Mouse (Mus musculus) olfactory bulb, adult 2 months (tissue): ENCODE measurements around the gene Rxfp4. TPM values are rescaled to one million over a fixed set of nuclear protein-coding genes. Genes with fewer than 3 reads are reported as not detected.

ENCODE experiments used
- H3K27ac ChIP-seq: fragments of 200-500 bp; 2 replicates; pipeline ENCODE4 v1.5.1; 2012; ENCODE audit warnings: low read depth, low read length; ENCODE audit not compliant: insufficient read depth
- H3K4me1 ChIP-seq: fragments of 200-500 bp; 2 replicates; pipeline ENCODE4 v1.6.1; 2012; ENCODE audit warnings: low read length; ENCODE audit not compliant: control insufficient read depth, insufficient read depth
- H3K4me3 ChIP-seq: fragments of 200-500 bp; 2 replicates; pipeline ENCODE4 v1.5.1; 2012; ENCODE audit warnings: mild to moderate bottlenecking, low read depth, low read length, moderate library complexity; ENCODE audit not compliant: insufficient read depth
- CTCF ChIP-seq: fragments of 200-500 bp; IDR thresholded peaks from 2 replicates; pipeline ENCODE4 v1.5.1; 2012; ENCODE audit warnings: low read depth, mild to moderate bottlenecking, low read length, moderate library complexity; ENCODE audit not compliant: insufficient read depth
- POLR2A ChIP-seq: fragments of 200-500 bp; IDR thresholded peaks from 2 replicates; pipeline ENCODE4 v1.6.1; 2012; ENCODE audit warnings: mild to moderate bottlenecking, low read depth, low read length, moderate library complexity; ENCODE audit not compliant: insufficient read depth
- WGBS: fragments of 180-500 bp; shearing (Covaris S2); methylation state at CpG from one replicate; pipeline ENCODE4 v1.1.7; 2018; 5-methylcytosine and 5-hydroxymethylcytosine counted together
- polyA plus RNA-seq: library from polyadenylated mRNA; stranded (reverse); fragments of >200 nt; gene quantifications from 2 replicates; pipeline ENCODE4 v1.2.4, GENCODE M21; 2012; ENCODE audit warnings: low replicate concordance; ENCODE audit not compliant: missing spikeins, insufficient read depth, insufficient read length

Rxfp4 gene
- not detected in 2 replicates for polyA plus RNA-seq

- TF ChIP-seq POLR2A (no peak), CTCF (no peak)
- Histone ChIP-seq H3K27ac (no peak within 1 kb of the TSS), H3K4me1 (peaks cover 13% of the 10 kb centered on the region), H3K4me3 (no peak within 1 kb of the TSS)
- WGBS: 84% methylated on average over 17 of the region's 17 CpGs
Observed at GRCm38 (mm10) chr3:88652846-88653515, at the start of gene Rxfp4. TSS of gene Rxfp4 (minus strand) at chr3:88653142.

- WGBS: 78% methylated on average over 3 of the region's 3 CpGs
Observed at GRCm38 (mm10) chr3:88701222-88701621, 48.3 kb upstream of the Rxfp4 start.

GRCm38 (mm10) chr3:88700247-88700646 lies 47.3 kb upstream of the Rxfp4 start:
- H3K4me3 ChIP-seq: no peak overlapping the region
- WGBS: 72% methylated on average over 3 of the region's 3 CpGs
- H3K27ac ChIP-seq: no peak overlapping the region
- no peaks in the 10 kb centered on the region for H3K4me1 ChIP-seq
- TF ChIP-seq CTCF (no peak), POLR2A (no peak)

More at GRCm38 (mm10) chr3:88701222-88701621, 48.3 kb upstream of the Rxfp4 start:
- Histone ChIP-seq H3K4me1 (no peaks in the 10 kb centered on the region), H3K4me3 (no peak overlapping the region), H3K27ac (no peak overlapping the region)
- no peak for TF ChIP-seq POLR2A
- no peak for TF ChIP-seq CTCF

- H3K4me3 ChIP-seq: no peak overlapping the region
- 93% methylated on average over 6 of the region's 6 CpGs for WGBS
- no peaks in the 10 kb centered on the region for H3K4me1 ChIP-seq
- H3K27ac ChIP-seq: no peak overlapping the region
- no peak for TF ChIP-seq CTCF
- no peak for TF ChIP-seq POLR2A
Observed at GRCm38 (mm10) chr3:88698834-88699233, 45.9 kb upstream of the Rxfp4 start.

DNA sequence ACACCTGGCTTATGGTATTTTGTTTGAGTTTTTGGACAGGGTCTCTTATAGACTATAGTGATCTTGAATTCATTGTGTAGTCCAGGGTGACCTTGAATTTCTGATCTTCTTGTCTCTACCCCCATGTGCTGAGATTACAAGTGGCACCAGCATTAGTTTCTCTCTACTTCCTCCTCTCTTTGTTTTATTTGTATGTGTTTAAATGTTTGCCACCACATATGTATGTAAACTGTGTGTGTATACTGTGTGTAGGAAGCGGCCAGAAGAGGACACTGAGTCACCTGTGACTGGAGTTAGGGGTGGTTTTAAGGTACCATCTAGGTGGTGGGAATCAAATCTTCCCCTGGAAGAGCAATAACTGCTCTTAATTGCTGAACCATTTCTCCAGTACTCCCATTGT lies 45.1 kb upstream of the Rxfp4 start:
- WGBS: 93% methylated on average over 1 of the region's 1 CpGs

DNA sequence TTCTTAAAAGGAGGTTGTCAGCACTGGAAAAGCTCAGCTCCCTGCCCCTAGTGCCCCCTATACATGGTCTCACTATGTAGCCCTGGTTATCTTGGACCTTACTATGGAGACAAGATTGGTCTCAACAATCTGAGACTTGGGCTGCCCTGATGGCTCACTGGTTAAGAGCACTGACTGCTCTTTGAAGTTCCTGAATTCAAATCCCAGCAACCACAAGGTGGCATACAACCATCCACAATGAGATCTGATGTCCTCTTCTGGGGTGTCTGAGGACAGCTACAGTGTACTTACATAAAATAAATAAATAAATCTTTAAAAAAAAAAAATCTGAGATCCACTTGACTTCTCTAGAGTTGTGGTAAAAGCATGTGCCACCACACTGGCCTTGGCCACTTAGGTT lies 42.6 kb upstream of the Rxfp4 start:
- no peaks in the 10 kb centered on the region for H3K4me1 ChIP-seq
- no peak overlapping the region for H3K27ac ChIP-seq
- no peak overlapping the region for H3K4me3 ChIP-seq
- TF ChIP-seq CTCF (no peak), POLR2A (no peak)

More for the DNA sequence above, 45.1 kb upstream of the Rxfp4 start:
- TF ChIP-seq CTCF (no peak), POLR2A (no peak)
- no peaks in the 10 kb centered on the region for H3K4me1 ChIP-seq
- H3K27ac ChIP-seq: no peak overlapping the region
- H3K4me3 ChIP-seq: no peak overlapping the region

DNA sequence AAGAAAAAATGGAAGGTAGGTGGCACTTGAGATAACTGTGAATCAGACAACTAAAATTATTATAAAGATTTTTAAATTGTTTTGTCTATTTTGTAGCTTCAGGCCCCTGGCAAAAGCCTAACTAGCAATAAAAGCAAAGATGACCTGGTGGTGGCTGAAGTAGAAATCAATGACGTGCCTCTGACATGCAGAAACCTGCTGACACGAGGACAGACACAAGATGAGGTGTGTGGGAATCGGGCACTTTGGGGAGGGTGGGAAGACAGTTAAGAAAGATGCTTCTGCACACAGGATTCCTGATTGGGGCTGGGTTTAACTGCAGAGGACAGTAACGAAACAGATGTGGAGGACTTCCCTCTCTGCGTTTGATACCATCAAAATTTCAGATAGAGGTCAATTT lies 36.1 kb upstream of the Rxfp4 start:
- peaks cover 3% of the 10 kb centered on the region for H3K4me1 ChIP-seq
- no peak overlapping the region for H3K4me3 ChIP-seq
- WGBS: 77% methylated on average over 5 of the region's 5 CpGs
- no peak for TF ChIP-seq POLR2A
- TF ChIP-seq CTCF: no peak
- H3K27ac ChIP-seq: no peak overlapping the region

GRCm38 (mm10) chr3:88686734-88687611 lies 34.0 kb upstream of the Rxfp4 start:
- Histone ChIP-seq H3K4me1 (peaks cover 3% of the 10 kb centered on the region), H3K4me3 (peak overlapping the region; percentile 86), H3K27ac (peak overlapping the region; percentile 71; the same call in 1 of the 2 replicates)
- no peak for TF ChIP-seq POLR2A
- no peak for TF ChIP-seq CTCF
- WGBS: 34% methylated on average over 13 of the region's 13 CpGs

DNA sequence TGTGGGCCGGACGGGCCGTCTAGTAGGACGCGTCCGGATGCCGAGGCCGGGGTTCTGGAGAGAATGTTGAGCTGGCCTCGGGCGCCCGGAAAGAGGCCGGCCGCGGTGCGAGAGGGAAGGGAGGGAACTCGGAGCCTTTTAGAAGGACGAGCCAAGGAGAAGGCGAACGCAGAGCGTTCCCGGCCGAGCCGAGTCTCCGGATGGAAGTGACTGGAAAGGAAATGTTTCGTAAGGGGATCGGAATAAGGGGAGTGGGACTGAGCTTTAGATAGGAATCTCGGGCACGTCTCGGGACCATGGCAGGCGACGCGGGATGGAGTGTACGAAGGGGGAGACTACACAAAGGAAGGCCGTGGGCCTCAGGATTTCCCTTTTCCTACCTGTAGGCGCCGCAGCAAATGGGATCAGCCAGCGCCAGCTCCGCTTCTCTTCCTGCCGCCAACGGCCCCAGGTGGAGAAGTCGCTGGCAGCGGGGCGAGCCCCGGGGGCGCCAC lies 33.1 kb upstream of the Rxfp4 start:
- Histone ChIP-seq H3K27ac (peak overlapping the region; percentile 71), H3K4me3 (peak overlapping the region; percentile 86), H3K4me1 (peaks cover 3% of the 10 kb centered on the region)
- WGBS: under 1% methylated on average over 45 of the region's 45 CpGs
- no peak for TF ChIP-seq POLR2A
- no peak for TF ChIP-seq CTCF
